Mouse (Mus musculus) megakaryocyte, embryonic 14.5 days (primary cell): Measurements from ENCODE around the gene 4930535I16Rik.

ENCODE experiments used
- FLI1 ChIP-seq: IDR thresholded peaks from 2 replicates; pipeline ENCODE4 v1.6.1; 2012; ENCODE audit warnings: low read length, inconsistent platforms, mixed read lengths
- GATA1 ChIP-seq: IDR thresholded peaks from 3 replicates; pipeline ENCODE4 v1.6.1; 2012; ENCODE audit warnings: mixed read lengths, low read length, inconsistent platforms, borderline replicate concordance

GRCm38 (mm10) chr4:123894295-123894694, 23.5 kb downstream of the 4930535I16Rik start:
- TF ChIP-seq GATA1 = no peak
- no peak for TF ChIP-seq FLI1
